Mouse (Mus musculus) right cerebral cortex, postnatal 36 days (tissue): ENCODE data around the gene Ralgapa2.
"Not testable (repeated sequence)": the region's sequence is repeated elsewhere in the genome, so short reads cannot be mapped to it uniquely, and the experiment has no call there.

ENCODE experiments used
- DNase-seq, 2 experiments: peaks; one replicate each; pipeline ENCODE4 v3.0.0; 2022; ENCODE audit warnings: low spot score in 2 of 2, mixed read lengths in 1 of 2

Ralgapa2 gene

DNA sequence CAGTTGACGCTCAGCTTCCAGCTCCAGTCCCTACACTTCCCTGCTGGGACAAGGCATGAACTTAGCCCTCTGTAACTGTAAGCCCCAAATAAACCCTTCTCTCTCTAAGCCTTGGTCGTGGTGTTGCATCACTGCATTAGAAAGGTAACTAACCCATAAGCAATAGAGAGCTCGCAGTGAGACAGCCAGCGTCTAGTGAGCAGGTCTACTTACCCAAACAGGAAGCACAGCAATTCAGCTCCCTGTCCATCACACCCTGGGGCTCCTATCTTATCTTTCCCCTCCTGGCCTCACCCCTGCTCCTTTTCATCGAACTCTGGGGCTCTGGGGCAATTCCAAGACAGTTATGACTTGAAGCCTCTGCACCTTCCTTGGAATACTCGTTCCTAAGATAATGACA lies 13.8 kb downstream of the Ralgapa2 start:
- no peak for DNase-seq

DNA sequence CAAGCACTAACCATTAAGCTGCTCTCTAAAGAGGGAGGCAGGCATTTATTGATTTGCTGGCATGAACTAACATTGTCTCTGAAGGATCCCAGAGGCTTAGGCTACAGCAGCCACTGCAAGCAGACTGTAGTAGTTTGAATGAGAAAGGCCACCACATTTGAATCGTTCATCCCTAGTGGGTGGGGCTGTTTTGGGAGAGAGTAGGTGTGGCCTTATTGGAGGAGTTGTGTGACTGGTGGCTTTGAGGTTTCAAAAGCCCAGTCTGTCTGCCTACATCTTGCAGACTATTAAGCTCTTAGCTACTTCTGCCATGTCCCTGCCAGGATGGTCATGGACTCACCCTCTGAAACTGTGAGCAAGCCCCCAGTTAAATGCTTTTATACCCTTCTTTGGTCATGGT lies 15.1 kb downstream of the Ralgapa2 start:
- DNase-seq: no peak

DNA sequence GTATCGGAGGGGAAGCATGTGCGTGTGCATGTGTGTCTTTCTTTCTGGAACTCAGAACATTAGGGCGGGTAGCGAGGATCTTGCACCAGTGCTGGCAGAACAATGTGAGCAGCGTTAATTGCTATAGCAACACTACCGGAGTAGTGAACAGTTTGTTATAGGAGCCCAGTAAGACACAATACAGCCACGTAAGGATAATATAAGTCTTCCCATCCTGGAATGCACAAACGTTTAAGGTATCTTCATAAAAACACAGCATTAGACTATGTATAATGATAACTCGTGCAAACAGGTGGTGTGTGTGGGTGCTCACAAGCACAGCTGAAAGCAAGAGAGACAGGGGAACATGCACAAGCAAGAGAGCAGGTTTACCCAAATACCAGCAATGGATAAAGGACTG lies 16.4 kb downstream of the Ralgapa2 start:
- DNase-seq: no peak

DNA sequence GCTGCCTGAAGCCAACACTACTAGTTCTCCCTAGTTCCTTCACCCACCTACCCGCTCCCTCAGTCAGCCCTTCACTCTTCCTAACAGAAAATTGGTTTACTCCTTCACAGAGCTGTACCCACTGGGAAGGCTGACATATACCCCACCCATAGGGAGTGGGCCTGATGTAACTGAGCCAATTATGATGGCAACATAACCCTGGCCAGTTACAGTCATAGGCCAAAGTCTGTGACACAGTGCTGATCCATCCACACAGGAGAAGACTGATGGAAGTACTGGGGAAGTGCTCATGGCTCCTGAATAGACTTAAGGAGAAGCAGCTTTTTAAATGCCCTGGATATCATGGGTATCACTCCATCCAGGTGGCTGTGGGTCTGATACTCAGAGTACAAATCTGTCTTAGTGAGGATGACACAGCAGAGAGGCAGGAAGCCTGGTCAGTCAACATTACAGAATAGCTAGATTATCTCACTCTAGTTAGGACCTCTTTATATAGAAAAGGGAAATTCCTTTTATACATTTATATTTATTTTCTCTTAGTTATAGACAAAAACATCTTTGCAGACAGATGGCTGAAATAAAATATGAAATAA lies 18.7 kb downstream of the Ralgapa2 start:
- no peak for DNase-seq

DNA sequence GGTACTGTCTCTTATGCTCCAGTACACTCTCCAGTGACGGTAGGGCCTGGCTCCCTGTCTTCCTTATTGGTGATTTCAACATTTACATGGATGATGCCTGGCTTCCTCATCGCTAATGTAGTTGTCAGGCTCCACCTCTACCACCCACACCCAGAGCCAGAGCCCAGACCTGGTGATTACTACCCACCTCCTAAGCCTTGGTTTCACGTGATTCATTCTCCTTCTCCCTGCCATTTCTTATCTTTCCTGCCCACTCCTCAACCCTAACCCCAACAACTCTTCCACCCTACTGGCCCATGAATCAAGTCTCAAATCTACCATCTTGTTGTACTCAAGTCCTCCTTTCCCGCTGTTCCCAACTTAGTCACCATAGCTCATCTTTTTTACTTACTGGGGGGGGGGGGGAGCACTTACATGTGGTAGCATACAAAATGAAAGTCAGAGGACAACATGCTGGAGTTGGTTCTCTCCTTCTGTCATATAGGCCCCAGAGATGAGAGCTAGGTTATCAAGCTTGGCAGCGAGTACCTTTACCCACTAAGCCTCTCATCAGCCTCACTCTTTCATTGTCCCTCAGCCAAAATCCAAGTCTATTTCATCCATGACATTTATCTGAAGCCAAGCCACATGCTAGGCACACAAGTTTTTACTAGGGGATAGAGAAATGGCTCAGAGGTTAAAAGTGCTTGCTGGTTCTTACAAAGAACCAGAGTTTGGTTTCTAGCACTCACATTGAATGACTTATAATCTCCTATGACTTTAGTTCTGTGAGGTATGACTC lies 20.1 kb downstream of the Ralgapa2 start:
- no peak for DNase-seq

DNA sequence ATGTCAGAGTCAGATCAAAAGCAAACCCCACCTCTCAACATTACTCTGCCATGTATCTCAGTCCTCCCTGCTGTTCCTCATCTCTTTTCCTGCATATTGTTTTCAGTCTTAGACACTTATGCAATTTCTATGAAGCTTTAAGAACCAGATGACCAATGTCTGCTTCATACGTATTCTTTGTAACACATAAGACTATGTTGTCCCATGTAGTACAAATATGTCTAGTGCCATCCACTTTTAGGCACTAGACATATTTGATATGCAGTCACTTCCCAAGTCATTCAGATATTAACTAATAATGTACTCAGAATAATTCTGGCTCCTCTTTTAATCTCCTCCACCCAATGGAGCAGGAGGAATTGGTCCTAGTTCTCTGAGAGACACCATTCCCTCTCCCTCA lies 21.2 kb downstream of the Ralgapa2 start:
- no peak for DNase-seq

DNA sequence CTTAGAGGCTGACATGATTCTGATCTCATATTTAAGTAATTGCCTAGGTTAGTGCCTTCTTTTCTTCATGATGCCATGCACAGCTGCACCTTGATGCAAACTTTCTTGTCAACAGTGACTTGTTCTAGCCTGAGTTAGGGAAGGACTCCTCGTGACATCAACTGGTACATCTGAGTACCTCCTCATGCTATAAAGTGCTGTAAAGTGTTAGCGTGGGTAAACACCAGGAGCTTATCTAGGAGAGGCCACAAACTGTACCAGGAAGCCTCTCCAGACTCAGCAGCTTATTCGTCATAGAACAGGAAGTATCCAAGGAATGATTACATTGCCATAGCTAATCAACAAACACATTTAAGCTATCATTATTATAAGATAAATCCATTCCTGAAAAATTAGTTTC lies 23.9 kb downstream of the Ralgapa2 start:
- no peak for DNase-seq

DNA sequence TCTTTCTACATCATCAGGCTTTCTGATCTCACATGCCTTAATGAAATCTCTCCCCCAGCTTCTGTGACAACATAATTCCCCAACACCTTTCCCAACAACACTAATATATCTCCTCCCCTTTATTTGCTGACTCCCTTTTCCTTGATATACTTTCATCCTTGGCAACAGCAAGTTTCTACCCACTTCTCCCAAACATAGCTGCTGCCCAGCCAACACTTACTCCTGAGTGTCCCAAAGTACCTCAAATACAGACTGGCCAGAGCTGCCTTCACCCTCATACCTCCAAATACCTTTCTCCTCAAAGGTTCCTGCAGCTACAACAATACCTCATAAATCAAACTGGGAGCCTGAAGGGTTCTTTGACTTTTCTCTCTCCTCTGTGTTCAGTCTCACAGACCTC lies 29.3 kb downstream of the Ralgapa2 start:
- DNase-seq: no peak

DNA sequence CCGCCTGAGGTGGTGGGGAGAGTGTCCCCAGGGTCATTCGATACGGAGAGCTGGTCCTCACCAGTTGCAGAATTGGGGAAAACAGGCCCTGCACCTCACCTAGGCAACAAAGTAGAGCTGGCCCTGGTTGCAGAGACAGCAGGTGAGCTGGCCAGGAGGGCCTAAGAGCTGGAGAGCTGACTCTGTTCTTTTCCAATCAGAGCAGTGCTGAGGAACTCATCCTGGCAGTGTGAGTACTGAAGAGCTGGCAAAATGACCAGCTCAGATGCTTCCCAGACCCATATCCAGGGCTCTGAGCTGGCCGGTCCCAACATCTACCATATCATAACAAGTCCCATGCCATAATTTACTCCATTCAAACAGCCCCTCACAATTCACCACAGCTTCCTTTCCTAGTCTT lies 34.7 kb downstream of the Ralgapa2 start:
- no peak for DNase-seq

DNA sequence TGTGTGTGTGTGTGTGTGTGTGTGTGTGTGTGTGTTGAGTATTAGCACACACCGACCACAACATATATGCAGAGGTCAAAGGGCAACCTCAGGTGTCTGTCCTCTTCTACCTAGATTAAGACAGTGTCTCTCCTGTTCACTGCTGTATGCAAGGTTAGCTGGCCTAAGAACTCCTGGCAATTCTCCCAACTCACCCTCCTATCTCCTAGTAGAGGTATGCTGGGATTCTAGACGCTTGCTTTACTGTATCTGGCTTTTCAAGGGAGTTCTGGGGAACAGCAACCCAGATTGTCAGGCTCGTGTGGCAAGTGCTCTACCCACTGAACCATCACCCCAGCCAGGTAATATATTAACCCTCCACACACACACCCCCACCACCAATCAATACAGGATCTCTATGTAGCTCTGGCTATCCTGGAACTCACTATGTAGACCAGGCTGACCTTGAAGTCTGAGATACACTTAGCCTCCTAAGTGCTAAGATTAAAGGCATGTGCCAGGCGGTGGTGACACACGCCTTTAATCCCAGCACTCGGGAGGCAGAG lies 35.6 kb downstream of the Ralgapa2 start:
- DNase-seq: no peak

DNA sequence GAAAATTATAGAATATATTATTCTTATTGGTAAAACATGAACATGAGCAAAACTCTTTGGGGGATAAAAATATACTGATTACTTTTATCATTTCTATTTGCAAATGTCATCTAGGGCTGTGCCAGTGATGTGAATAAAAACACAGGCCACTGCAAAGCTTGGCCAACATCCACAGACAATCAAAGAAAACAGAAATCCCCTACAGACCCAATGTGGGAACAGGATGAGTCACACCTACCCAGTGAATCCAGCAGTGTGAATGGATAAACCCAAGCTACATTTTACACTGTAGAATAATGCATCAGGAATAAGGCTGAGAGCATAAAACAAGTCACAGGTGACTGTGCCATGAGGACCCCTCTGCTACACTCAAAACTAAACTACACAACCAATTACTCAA lies 36.1 kb downstream of the Ralgapa2 start:
- DNase-seq: no peak

DNA sequence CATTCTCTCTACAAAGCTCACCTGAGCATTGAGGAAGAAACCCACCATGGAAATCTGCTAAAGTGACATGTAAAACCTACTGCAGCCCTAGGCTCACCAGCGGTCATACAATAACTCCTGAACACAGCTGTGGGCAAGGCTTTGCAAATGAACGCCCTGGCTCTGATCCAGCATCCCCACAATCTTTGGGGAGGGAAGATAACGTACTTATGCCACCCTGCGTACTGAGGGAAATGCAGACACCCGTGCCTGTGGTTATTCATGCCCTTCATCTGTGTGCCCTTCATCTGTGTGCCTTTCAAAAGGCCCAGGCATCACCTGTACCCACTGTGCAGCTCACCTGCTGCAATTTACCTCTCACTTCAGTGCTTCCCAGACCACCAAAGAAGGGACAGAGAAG lies 41.2 kb downstream of the Ralgapa2 start:
- DNase-seq: no peak

DNA sequence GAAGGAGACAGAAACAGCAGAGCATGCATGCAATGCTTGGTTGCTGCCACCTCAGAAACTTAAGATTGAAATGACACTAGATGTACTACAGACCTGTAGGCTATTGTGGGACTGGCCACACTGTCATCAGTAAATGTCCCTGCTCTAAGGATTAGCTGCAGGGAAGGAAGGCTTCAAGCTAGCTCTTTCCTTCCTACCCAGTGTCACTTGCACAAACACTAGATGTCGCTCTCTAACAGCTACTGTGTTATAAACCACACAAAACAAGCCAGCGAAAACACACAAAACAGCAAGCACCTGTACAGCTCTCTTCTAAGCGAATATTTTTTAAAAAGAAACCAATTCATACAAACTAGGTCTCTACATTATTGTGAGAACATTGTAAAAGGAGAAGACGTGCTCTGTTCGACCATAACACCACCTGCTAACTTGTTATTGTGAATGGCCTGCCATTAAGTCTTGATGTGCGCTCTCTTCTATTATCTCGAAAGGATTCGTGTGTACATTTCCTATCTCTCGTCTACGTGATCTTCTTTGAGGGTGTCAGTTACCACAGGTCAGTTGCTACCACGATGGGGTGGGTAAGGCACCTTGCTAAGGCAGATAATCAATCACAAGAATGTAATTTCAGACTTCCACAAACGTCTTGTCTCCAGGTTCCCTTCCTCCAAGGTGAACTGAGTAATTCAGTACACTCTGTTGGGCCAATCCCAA lies 42.3 kb downstream of the Ralgapa2 start:
- DNase-seq: no peak

DNA sequence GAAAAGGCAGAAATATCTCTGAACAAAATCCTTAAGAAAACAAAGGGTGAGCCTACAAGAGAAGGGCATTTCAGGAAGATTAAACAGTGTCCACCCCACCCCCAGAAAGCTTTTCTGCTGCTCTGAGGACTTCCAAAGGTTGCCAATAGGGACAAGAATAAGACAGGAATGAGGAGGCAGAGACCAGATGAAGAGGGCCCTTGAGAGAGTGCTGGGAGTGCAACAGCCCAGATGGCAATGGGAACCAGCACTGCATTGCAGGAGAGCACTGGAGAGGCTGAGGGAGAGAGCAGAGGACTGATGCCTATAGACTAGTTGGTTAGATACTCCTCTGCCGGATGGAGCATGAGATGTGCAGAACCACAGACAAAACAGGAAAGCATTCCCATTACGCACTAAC lies 43.2 kb downstream of the Ralgapa2 start:
- DNase-seq: no peak

DNA sequence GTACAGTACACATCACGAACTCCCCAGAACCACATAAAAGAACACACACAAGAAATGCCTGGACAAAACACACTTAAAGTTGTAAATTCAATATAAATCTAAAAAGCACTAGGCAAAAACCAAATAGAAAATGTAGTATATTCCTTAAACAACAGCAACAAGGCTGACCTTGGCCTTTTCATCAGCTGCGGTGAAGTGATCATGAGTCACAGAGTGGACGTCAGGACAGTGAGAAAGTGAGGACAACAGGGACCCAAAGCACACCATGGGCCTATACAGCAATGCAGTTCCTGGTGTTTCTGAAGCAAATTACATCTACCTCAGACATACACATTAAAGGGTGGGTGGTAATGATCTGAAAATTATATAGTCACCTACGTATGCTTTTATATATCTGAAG lies 44.1 kb downstream of the Ralgapa2 start:
- no peak for DNase-seq

DNA sequence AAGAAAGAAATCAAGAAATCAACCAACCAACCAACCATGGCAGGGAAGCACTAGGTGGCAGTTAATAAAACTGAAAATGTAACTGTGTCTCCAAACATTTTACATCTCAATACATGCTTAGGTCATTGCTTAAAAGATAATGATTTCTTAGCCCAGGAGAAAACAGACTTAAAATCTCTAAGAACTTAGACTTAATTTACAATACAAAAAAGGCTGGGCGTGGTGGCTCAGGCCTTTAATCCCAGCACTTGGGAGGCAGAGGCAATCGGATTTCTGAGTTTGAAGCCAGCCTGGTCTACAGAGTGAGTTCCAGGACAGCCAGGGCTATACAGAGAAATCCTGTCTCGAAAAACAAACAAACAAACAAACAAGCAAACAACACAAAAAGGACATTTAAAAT lies 45.3 kb downstream of the Ralgapa2 start:
- not testable (repeated sequence) for DNase-seq

DNA sequence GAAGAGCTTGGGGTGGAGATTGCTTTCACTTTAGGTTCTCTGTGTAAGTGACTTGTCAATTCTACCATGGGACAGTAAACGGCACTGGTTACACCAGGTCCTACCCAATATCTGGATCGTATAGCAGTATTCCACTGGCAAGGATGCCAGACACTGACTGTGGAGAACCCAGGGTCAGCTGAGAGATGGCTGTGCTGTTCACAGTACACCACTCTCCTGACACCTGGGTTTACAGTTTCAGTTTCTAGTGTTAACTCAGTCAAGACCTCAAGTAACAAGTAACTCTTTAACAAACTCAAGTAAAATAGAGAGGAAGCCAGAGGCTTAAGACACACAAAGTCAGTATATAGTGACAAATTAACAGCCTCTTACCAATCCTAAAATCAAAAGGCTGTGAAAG lies 54.6 kb downstream of the Ralgapa2 start:
- DNase-seq: no peak

DNA sequence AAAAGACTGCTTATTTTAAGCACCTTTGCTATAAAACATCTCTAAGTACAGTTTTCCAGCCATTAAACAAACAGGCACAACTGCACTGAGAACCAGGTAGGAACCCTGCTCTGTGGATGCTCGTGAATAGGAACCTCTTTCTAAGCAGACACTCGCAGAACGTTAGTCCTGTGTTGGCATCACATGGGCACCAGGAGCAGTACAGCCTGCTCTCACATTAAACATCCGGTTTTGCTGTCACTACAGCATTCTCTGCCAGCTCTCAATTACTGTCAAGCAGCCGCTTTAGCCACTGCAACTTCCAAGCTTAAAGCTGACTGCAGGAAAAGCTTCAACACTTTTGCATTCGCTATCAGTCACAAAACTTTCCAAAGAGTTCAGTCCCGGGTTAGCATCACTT lies 55.5 kb downstream of the Ralgapa2 start:
- DNase-seq: no peak

DNA sequence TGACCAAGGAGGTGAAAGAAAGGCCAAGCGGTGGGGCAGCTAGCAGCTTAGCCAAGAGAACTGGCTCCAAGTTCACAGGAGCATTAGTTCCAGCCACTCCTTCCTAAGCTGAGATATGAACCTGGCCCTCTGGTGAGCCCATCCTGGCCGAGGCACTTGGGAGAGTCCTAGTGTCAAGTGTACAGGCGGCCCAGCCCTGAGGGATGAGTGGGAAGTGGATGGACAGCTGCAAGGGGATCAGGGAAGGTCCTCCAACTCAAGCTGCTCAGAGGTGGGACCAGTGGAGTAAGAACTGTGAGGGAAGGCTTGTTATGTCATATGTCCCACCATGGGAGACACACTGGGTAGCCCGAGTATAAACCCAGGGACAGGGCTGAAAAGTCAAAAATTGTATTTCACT lies 56.1 kb downstream of the Ralgapa2 start:
- no peak for DNase-seq

DNA sequence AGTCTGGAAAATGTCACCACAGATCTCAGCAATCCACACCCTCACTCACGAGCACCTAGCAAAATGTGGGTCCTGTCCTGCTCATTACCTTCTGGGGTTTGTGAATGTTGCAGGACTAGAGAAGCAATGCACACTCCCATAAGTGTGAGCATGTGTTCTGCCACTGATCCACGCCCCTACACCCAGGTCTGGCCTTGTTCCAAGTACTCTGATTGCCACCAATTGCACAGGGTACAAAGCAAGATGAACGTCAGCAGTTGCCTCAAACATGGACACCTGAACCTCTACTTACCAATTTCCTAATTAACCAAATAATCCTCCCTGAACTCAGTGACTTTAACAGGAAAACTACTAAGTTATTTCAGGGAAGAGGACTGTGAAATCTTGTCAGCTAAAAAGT lies 68.1 kb downstream of the Ralgapa2 start:
- no peak for DNase-seq

DNA sequence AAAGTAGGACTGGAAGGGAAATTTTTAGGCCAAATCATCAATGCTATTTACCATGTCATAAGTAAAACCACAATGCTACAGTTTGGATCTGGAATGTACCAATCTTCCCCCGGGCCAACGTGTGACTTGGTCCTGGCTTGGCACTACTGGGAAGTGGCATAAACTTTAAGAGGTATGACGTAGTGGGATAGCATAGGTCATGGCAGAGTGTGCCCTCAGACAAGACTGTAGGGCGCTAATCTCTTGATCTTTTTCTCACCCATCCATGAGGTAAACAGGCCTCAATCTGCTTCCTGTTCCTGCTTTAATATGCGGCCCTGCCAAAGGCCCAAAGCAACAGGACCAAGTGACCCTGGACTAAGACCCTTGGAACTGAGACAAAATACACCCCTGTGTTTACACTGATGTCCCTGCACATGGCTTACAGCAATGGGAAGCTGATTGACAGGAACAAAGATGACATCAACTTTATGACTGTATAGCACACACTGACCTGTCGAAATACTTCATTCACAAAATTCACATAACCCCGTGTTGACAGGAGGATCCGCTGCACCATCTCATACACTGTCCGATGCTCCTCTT lies 68.8 kb downstream of the Ralgapa2 start:
- DNase-seq: no peak

DNA sequence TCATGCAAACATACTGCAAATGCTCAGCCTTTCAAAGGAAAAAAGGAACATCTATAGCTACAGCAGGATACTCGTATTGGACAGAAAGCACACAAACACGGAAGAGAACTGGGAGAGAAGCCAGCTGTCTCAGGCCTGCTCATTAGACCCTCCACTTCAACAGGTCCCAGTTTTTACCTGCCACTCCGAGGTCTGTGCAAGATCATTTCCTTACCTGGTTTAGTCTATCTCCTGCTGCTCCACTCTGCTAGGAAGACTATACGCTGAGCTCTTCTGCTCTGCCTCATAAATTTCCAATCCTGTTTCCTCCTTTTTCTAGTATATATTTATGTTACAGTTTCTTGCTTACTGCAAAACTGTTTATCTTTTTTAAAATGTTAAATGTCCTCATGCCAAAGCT lies 70.4 kb downstream of the Ralgapa2 start:
- no peak for DNase-seq

DNA sequence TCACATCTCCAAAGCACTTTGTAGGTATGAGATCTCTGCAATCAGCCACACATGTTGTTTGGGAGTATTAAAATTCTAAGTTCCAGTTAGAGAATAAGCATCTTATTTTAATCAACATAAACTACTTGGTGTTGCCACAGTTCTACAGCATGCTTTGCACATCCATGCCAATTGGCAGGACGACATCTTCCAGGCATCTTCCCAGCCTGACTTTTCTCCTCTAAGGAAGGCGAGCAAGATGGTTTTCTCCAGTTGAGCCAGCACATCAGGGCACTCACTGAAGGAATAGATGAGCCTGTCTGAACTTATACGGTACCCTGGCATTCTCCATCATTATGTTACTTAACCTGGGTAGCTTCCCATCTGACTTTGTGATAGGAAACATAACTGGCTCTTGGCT lies 83.4 kb downstream of the Ralgapa2 start:
- DNase-seq: no peak
